Mouse (Mus musculus): ENCODE measurements around the gene Klf2. TPM values are rescaled to one million over a fixed set of nuclear protein-coding genes. Genes with fewer than 3 reads are reported as not detected.

The Klf2 gene
- 14.8 and 15.3 TPM in 2 replicates for polyA plus RNA-seq (2015; fragmentation: Nextera tagmentation; extraction: Ambion mirVana)

- ATAC-seq (replicated peaks; ENCODE audit: extremely low read depth, insufficient read depth, low FRiP score), result peak; percentile 97
- Histone ChIP-seq H3K9me3 (replicated peaks; ENCODE audit: control insufficient read depth, low read length) (no peaks in the 10 kb centered on the region), H3K4me2 (ENCODE audit: low read depth, low read length) (peak within 1 kb of the TSS; percentile 94), H3K4me1 (ENCODE audit: control insufficient read depth, insufficient read depth, low read length) (peaks cover 33% of the 10 kb centered on the region), H3K27me3 (ENCODE audit: control insufficient read depth, insufficient read depth, low read length) (no peaks in the 10 kb centered on the region), H3K36me3 (ENCODE audit: control insufficient read depth, insufficient read depth) (0 out of 2 replicates have a peak, but pooled peaks cover 3% of the 10 kb centered on the region), H3K9ac (ENCODE audit: low read length) (peak within 1 kb of the TSS; percentile 85), H3K27ac (ENCODE audit: low read length) (peak within 1 kb of the TSS; percentile 85), H3K4me3 (ENCODE audit: low read length) (peak within 1 kb of the TSS; percentile 71)
- whole genome bisulfite sequencing, result under 1% methylated on average over 46 of the region's 46 CpGs
Measured at GRCm38 (mm10) chr8:72318801-72319322, at the start of gene Klf2. Gene Klf2 (plus strand): TSS chr8:72319033.

GRCm38 (mm10) chr8:72270606-72271005 is 48.2 kb upstream of the Klf2 start:
- Histone ChIP-seq H3K4me2 (ENCODE audit: low read depth, low read length) (no peak overlapping the region), H3K4me1 (ENCODE audit: control insufficient read depth, insufficient read depth, low read length) (peaks cover 7% of the 10 kb centered on the region; the same call in 1 of the 2 replicates), H3K36me3 (ENCODE audit: control insufficient read depth, insufficient read depth) (no peaks in the 10 kb centered on the region), H3K9me3 (replicated peaks; ENCODE audit: control insufficient read depth, low read length) (no peaks in the 10 kb centered on the region), H3K4me3 (ENCODE audit: low read length) (no peak overlapping the region), H3K27ac (ENCODE audit: low read length) (no peak overlapping the region), H3K9ac (ENCODE audit: low read length) (no peak overlapping the region), H3K27me3 (ENCODE audit: control insufficient read depth, insufficient read depth, low read length) (no peaks in the 10 kb centered on the region)
- 87% methylated on average over 12 of the region's 12 CpGs for WGBS
- no peak for ATAC-seq (replicated peaks; ENCODE audit: extremely low read depth, insufficient read depth, low FRiP score)

GRCm38 (mm10) chr8:72271051-72271660 is 47.7 kb upstream of the Klf2 start:
- Histone ChIP-seq H3K4me1 (ENCODE audit: control insufficient read depth, insufficient read depth, low read length) (peaks cover 7% of the 10 kb centered on the region; the same call in 1 of the 2 replicates), H3K4me2 (ENCODE audit: low read depth, low read length) (no peak overlapping the region), H3K27ac (ENCODE audit: low read length) (no peak overlapping the region), H3K36me3 (ENCODE audit: control insufficient read depth, insufficient read depth) (no peaks in the 10 kb centered on the region), H3K4me3 (ENCODE audit: low read length) (no peak overlapping the region), H3K27me3 (ENCODE audit: control insufficient read depth, insufficient read depth, low read length) (no peaks in the 10 kb centered on the region), H3K9me3 (replicated peaks; ENCODE audit: control insufficient read depth, low read length) (no peaks in the 10 kb centered on the region), H3K9ac (ENCODE audit: low read length) (no peak overlapping the region)
- no peak for ATAC-seq (replicated peaks; ENCODE audit: extremely low read depth, insufficient read depth, low FRiP score)
- WGBS, result 66% methylated on average over 11 of the region's 11 CpGs

GRCm38 (mm10) chr8:72271691-72272090 is 47.1 kb upstream of the Klf2 start:
- Histone ChIP-seq H3K4me3 (ENCODE audit: low read length) (no peak overlapping the region), H3K9me3 (replicated peaks; ENCODE audit: control insufficient read depth, low read length) (no peaks in the 10 kb centered on the region), H3K27me3 (ENCODE audit: control insufficient read depth, insufficient read depth, low read length) (no peaks in the 10 kb centered on the region), H3K4me2 (ENCODE audit: low read depth, low read length) (no peak overlapping the region), H3K27ac (ENCODE audit: low read length) (no peak overlapping the region), H3K9ac (ENCODE audit: low read length) (no peak overlapping the region), H3K4me1 (ENCODE audit: control insufficient read depth, insufficient read depth, low read length) (peaks cover 7% of the 10 kb centered on the region; the same call in 1 of the 2 replicates), H3K36me3 (ENCODE audit: control insufficient read depth, insufficient read depth) (no peaks in the 10 kb centered on the region)
- ATAC-seq (replicated peaks; ENCODE audit: extremely low read depth, insufficient read depth, low FRiP score), result no peak
- 74% methylated on average over 3 of the region's 3 CpGs for WGBS

DNA sequence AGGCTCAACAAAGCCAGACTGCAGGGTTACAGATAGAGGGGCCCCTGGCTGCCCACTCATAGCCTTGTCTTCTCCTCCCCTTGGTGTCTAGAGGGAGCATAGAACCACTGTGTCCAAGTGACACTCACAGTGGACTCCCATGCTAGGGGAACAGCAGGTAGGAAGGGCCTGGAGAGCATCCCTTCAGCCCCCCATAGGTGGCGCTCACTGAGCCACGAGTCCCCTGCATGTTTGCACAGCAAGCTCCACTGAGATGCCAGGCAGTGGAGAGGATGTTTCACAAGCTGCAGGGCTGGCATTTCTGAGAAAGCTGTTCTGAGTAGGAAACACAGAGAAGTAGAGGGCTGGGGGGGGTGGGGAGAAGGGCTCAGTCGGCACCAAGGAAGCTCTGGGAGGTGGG is 46.5 kb upstream of the Klf2 start:
- Histone ChIP-seq H3K9me3 (replicated peaks; ENCODE audit: control insufficient read depth, low read length) (no peaks in the 10 kb centered on the region), H3K36me3 (ENCODE audit: control insufficient read depth, insufficient read depth) (no peaks in the 10 kb centered on the region), H3K4me3 (ENCODE audit: low read length) (no peak overlapping the region), H3K27ac (ENCODE audit: low read length) (no peak overlapping the region), H3K27me3 (ENCODE audit: control insufficient read depth, insufficient read depth, low read length) (no peaks in the 10 kb centered on the region), H3K4me2 (ENCODE audit: low read depth, low read length) (no peak overlapping the region), H3K9ac (ENCODE audit: low read length) (no peak overlapping the region), H3K4me1 (ENCODE audit: control insufficient read depth, insufficient read depth, low read length) (peaks cover 10% of the 10 kb centered on the region; the same call in 1 of the 2 replicates)
- 0 out of 2 replicates have a peak, but pooled peaks have one; percentile 21 for ATAC-seq (replicated peaks; ENCODE audit: extremely low read depth, insufficient read depth, low FRiP score)
- WGBS, result 16% methylated on average over 3 of the region's 3 CpGs

- no peak overlapping the region for H3K4me3 ChIP-seq (ENCODE audit: low read length)
- peaks cover 6% of the 10 kb centered on the region; the same call in 1 of the 2 replicates for H3K4me1 ChIP-seq (ENCODE audit: control insufficient read depth, insufficient read depth, low read length)
- 50% methylated on average over 1 of the region's 1 CpGs for WGBS
- no peaks in the 10 kb centered on the region for H3K27me3 ChIP-seq (ENCODE audit: control insufficient read depth, insufficient read depth, low read length)
- H3K9me3 ChIP-seq (replicated peaks; ENCODE audit: control insufficient read depth, low read length), result no peaks in the 10 kb centered on the region
- no peak for ATAC-seq (replicated peaks; ENCODE audit: extremely low read depth, insufficient read depth, low FRiP score)
- H3K9ac ChIP-seq (ENCODE audit: low read length), result no peak overlapping the region
- no peak overlapping the region for H3K27ac ChIP-seq (ENCODE audit: low read length)
- no peak overlapping the region for H3K4me2 ChIP-seq (ENCODE audit: low read depth, low read length)
- H3K36me3 ChIP-seq (ENCODE audit: control insufficient read depth, insufficient read depth), result no peaks in the 10 kb centered on the region
Measured at GRCm38 (mm10) chr8:72273111-72273770, 45.6 kb upstream of the Klf2 start.

GRCm38 (mm10) chr8:72273807-72274206 is 45.0 kb upstream of the Klf2 start:
- Histone ChIP-seq H3K27ac (ENCODE audit: low read length) (no peak overlapping the region), H3K4me3 (ENCODE audit: low read length) (no peak overlapping the region), H3K36me3 (ENCODE audit: control insufficient read depth, insufficient read depth) (no peaks in the 10 kb centered on the region), H3K4me2 (ENCODE audit: low read depth, low read length) (no peak overlapping the region), H3K9ac (ENCODE audit: low read length) (no peak overlapping the region), H3K4me1 (ENCODE audit: control insufficient read depth, insufficient read depth, low read length) (peaks cover 4% of the 10 kb centered on the region; the same call in 1 of the 2 replicates), H3K9me3 (replicated peaks; ENCODE audit: control insufficient read depth, low read length) (no peaks in the 10 kb centered on the region), H3K27me3 (ENCODE audit: control insufficient read depth, insufficient read depth, low read length) (no peaks in the 10 kb centered on the region)
- WGBS, result 59% methylated on average over 5 of the region's 5 CpGs
- ATAC-seq (replicated peaks; ENCODE audit: extremely low read depth, insufficient read depth, low FRiP score), result no peak

DNA sequence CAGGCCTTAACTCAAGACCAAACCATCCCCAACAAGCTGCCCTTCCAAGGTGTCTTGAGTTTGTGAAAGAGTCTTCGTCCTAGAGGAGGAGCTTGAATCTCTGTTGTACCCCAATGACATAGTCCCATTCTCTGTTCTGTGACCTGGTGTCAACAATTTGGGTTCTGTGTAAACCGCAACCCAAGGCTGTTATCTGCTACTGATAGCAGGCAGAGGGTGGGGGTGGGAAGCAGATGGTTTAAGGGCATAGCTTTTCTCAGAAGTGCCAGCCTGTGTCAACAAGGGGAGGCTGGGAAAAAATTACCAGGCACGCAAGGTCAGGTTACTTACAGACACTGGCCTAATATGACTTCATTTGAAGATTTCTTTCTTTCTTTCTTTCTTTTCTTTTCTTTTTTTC is 41.6 kb upstream of the Klf2 start:
- Histone ChIP-seq H3K9ac (ENCODE audit: low read length) (no peak overlapping the region), H3K4me1 (ENCODE audit: control insufficient read depth, insufficient read depth, low read length) (peaks cover 9% of the 10 kb centered on the region; the same call in 1 of the 2 replicates), H3K36me3 (ENCODE audit: control insufficient read depth, insufficient read depth) (no peaks in the 10 kb centered on the region), H3K4me2 (ENCODE audit: low read depth, low read length) (no peak overlapping the region), H3K27me3 (ENCODE audit: control insufficient read depth, insufficient read depth, low read length) (no peaks in the 10 kb centered on the region), H3K9me3 (replicated peaks; ENCODE audit: control insufficient read depth, low read length) (no peaks in the 10 kb centered on the region), H3K27ac (ENCODE audit: low read length) (no peak overlapping the region), H3K4me3 (ENCODE audit: low read length) (no peak overlapping the region)
- 40% methylated on average over 3 of the region's 3 CpGs for WGBS
- ATAC-seq (replicated peaks; ENCODE audit: extremely low read depth, insufficient read depth, low FRiP score), result no peak

DNA sequence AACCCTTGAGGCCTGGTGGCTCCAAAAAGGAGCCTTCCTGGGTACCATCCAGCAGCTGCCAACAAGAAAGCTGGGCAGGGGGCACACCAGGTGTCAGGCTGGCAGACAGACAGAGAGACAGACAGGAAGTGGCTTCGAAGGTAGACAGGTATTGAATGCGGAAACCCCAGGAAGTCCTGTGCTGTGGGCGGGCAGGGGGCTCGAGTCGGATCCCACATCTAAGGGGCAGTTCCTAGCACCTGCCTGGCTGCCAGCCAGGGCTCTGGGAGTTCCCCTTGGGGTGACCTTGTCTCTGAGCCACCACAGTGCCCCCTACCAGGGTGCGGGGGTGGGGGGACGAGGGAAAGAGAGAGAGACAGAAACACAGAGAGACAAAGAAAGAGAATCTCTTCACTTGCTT is 39.7 kb upstream of the Klf2 start:
- Histone ChIP-seq H3K9me3 (replicated peaks; ENCODE audit: control insufficient read depth, low read length) (no peaks in the 10 kb centered on the region), H3K4me1 (ENCODE audit: control insufficient read depth, insufficient read depth, low read length) (peaks cover 9% of the 10 kb centered on the region; the same call in 1 of the 2 replicates), H3K27ac (ENCODE audit: low read length) (no peak overlapping the region), H3K9ac (ENCODE audit: low read length) (no peak overlapping the region), H3K4me3 (ENCODE audit: low read length) (no peak overlapping the region), H3K27me3 (ENCODE audit: control insufficient read depth, insufficient read depth, low read length) (no peaks in the 10 kb centered on the region), H3K36me3 (ENCODE audit: control insufficient read depth, insufficient read depth) (no peaks in the 10 kb centered on the region), H3K4me2 (ENCODE audit: low read depth, low read length) (no peak overlapping the region)
- WGBS, result 77% methylated on average over 7 of the region's 7 CpGs
- peak; percentile 25; the same call in 1 of the 2 replicates for ATAC-seq (replicated peaks; ENCODE audit: extremely low read depth, insufficient read depth, low FRiP score)
